Mouse (Mus musculus) G1E (cell line): ENCODE measurements at regions not wholly inside any gene's neighbourhood (a gene's known extent, or its start where the extent isn't known, plus 50 kb on each side); places are given as distances from the start of the nearest gene placed in this dataset.

Experiments
- CTCF ChIP-seq: IDR thresholded peaks from 2 replicates; pipeline ENCODE4 v1.5.1; 2012; ENCODE audit warnings: low read depth, low read length, inconsistent platforms, mixed read lengths
- TAL1 ChIP-seq: conservative IDR thresholded peaks from 2 replicates; pipeline ENCODE4 v1.6.1; 2012; ENCODE audit warnings: low read depth, low read length, inconsistent platforms, mixed read lengths

DNA sequence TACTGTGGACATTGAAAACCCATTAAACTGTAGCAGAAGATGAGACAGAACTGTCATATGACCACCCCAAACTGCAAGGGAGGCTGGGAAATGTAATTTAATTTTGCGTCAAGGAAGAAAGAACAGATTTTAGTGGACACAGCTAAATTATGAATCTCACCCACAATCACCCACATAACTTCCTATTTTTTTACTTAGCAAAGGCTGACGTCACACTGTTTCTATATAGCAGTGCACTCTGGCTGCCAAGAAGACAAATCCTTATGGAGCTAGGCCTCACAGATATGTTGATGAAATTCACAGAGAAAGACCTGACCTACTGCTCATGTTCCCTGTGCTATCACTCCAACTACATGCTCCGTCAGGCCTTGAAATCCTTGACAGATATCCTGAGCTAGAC, 118.5 kb upstream of the Lmo4 start:
- TF ChIP-seq CTCF, result no peak
- TF ChIP-seq TAL1, result no peak
